Mouse (Mus musculus) intestine, postnatal 0 days (tissue): ENCODE data around the gene Ndufa7. TPM values are rescaled to one million over a fixed set of nuclear protein-coding genes. Genes with fewer than 3 reads are reported as not detected.
"Not testable (repeated sequence)": the region's sequence is repeated elsewhere in the genome, so short reads cannot be mapped to it uniquely, and the experiment has no call there.

Source experiments
- ATAC-seq: fragments of 200-750 bp; cut with Nextera tagmentation; 2 replicates; pipeline ENCODE4 v1.8.0; 2017; ENCODE audit warnings: mild to moderate bottlenecking, moderate TSS enrichment, moderate library complexity
- H3K27ac ChIP-seq: fragments of 300-500 bp; sonication (generic); 2 replicates; pipeline ENCODE4 v1.5.1; 2014; ENCODE audit warnings: mild to moderate bottlenecking, low read depth, low read length, moderate library complexity
- H3K27me3 ChIP-seq: fragments of 300-500 bp; sonication (generic); replicated peaks from 2 replicates; pipeline ENCODE4 v1.6.1; 2014; ENCODE audit warnings: low read length, mixed read lengths; ENCODE audit not compliant: control insufficient read depth, insufficient read depth
- H3K36me3 ChIP-seq: fragments of 300-500 bp; sonication (generic); 2 replicates; pipeline ENCODE4 v1.6.1; 2014; ENCODE audit warnings: mild to moderate bottlenecking, moderate library complexity; ENCODE audit not compliant: control insufficient read depth, insufficient read depth
- H3K4me1 ChIP-seq: fragments of 300-500 bp; sonication (generic); replicated peaks from 2 replicates; pipeline ENCODE4 v1.6.1; 2014; ENCODE audit warnings: antibody characterized with exemption, low read length, mixed read lengths; ENCODE audit not compliant: control insufficient read depth, insufficient read depth
- H3K4me2 ChIP-seq: fragments of 300-500 bp; sonication (generic); replicated peaks from 2 replicates; pipeline ENCODE4 v1.6.1; 2014; ENCODE audit warnings: low read depth, mild to moderate bottlenecking, moderate library complexity
- H3K4me3 ChIP-seq: fragments of 300-500 bp; sonication (generic); 2 replicates; pipeline ENCODE4 v1.5.1; 2014; ENCODE audit warnings: low read depth, low read length
- H3K9ac ChIP-seq: fragments of 300-500 bp; sonication (generic); 2 replicates; pipeline ENCODE4 v1.6.1; 2014; ENCODE audit warnings: mild to moderate bottlenecking, low read depth, low read length
- H3K9me3 ChIP-seq: fragments of 300-500 bp; sonication (generic); 2 replicates; pipeline ENCODE4 v1.6.1; 2016; ENCODE audit warnings: mixed run types; ENCODE audit not compliant: control insufficient read depth
- CTCF ChIP-seq: sonication (generic); IDR thresholded peaks from 2 replicates; pipeline ENCODE4 v1.5.1; 2016; ENCODE audit warnings: low read depth, mild to moderate bottlenecking, control low read depth, antibody characterized with exemption, moderate library complexity
- WGBS: fragments of 180-500 bp; shearing (Covaris S2); extraction: QIAGEN DNeasy Blood & Tissue Kit; methylation state at CpG from one replicate; pipeline ENCODE4 v1.1.7; 2014; 5-methylcytosine and 5-hydroxymethylcytosine counted together
- microRNA-seq: library from miRNA; unstranded; fragments of <30 nt; microRNA quantifications from one replicate; pipeline ENCODE4, GENCODE M21; 2016
- polyA plus RNA-seq: library from polyadenylated mRNA; unstranded; fragments of >200 nt; fragmentation: Nextera tagmentation; extraction: Ambion mirVana; gene quantifications from 2 replicates; pipeline ENCODE4 v1.2.1, GENCODE M21; 2015

Gene Ndufa7
- polyA plus RNA-seq, 1 experiment from 2014 or later, result 513 TPM

DNA sequence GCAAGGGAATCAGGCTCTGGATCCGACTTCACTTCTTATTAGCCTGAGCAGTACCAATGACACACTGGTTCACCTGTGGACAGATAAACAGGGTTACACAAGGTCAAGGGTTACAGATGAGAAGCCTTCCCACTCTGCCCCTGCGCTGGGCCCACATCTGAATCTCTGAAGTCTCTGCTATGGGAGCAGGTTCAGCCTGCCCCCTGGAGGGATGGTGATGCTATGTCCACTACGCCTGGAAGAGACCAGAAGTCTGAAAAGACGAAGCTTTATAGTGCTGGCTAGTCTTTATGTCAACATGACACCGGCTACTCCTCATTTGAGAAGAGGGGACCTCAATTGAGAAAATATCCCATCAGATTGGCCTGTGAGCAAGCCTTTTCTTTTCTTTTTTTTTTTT, 51.4 kb downstream of the Ndufa7 start:
- H3K4me1 ChIP-seq, H3K27ac ChIP-seq, H3K4me3 ChIP-seq, ATAC-seq, H3K9ac ChIP-seq, H3K4me2 ChIP-seq, H3K27me3 ChIP-seq, H3K9me3 ChIP-seq: not testable (repeated sequence)
- TF ChIP-seq CTCF, result peak; percentile 56
- peaks cover 14% of the 10 kb centered on the region; the same call in 1 of the 2 replicates for H3K36me3 ChIP-seq
- 68% methylated on average over 5 of the region's 5 CpGs for WGBS

DNA sequence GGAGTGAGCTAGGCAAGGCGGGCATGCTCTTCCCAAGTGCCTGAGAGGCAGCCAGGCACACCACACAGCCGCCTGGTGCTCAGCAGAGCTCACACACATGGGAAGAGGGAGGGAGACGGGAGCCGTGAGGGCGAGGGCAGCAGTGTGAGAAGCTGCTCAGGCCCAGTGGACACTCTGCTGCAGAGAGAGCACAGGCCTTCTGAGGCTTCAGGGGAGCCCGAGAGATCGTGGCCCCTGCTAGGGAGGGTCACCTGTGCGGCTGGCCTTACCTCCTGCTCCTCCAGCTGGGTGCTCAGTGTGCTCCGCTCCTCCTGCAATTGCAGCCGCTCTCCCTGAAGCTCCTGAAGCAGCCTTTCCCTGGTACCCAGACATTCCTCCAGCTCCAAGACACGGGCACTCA, 59.9 kb downstream of the Ndufa7 start:
- H3K4me3 ChIP-seq, H3K27me3 ChIP-seq, ATAC-seq, H3K27ac ChIP-seq, H3K4me1 ChIP-seq, H3K9me3 ChIP-seq, H3K9ac ChIP-seq, H3K4me2 ChIP-seq: not testable (repeated sequence)
- 95% methylated on average over 10 of the region's 11 CpGs for WGBS
- H3K36me3 ChIP-seq, result peaks cover 11% of the 10 kb centered on the region; the same call in 1 of the 2 replicates

DNA sequence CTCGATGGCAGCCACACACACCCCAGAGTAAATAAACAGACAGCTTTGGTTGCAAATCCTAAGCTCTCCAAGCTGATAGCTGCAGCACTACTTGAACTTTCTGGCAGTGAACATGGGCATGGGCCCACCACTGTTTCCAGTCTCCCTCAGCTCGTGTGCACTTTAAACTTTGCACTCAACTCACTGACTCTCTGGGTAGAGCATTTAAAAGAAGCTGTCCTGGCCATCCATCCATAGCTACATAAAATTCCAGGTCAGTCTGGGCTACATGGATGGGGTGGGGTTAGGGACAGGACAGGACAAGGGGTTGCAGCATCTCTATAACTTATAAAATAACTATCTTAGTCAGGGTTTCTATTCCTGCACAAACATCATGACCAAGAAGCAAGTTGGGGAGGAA, 63.4 kb downstream of the Ndufa7 start:
- not testable (repeated sequence) for H3K4me1 ChIP-seq, H3K36me3 ChIP-seq, H3K27ac ChIP-seq, H3K27me3 ChIP-seq, H3K9me3 ChIP-seq, ATAC-seq, H3K4me3 ChIP-seq, H3K9ac ChIP-seq, H3K4me2 ChIP-seq
- WGBS, result 17% methylated on average over 2 of the region's 2 CpGs

Small RNAs within 50 kb of the gene (microRNA-seq; reads per million reads assigned to microRNA genes)
- not detected for gene Gm27740

Other genes starting within 250 kb of the Ndufa7 start
- 19.0 and 19.4 TPM in 2 replicates for gene Zfp414, start 195.5 kb upstream of the Ndufa7 start, polyA plus RNA-seq
- 0.25 and 0.39 TPM in 2 replicates for gene Pram1, start 186.5 kb upstream of the Ndufa7 start, polyA plus RNA-seq
- gene Hnrnpm, start 137.7 kb upstream of the Ndufa7 start, polyA plus RNA-seq, result 145 and 152 TPM in 2 replicates
- gene March2, start 105.9 kb upstream of the Ndufa7 start, polyA plus RNA-seq, result 51.2 and 56.0 TPM in 2 replicates
- 157 and 160 TPM in 2 replicates for gene Rab11b, start 64.0 kb upstream of the Ndufa7 start, polyA plus RNA-seq
- gene Angptl4, start 42.7 kb upstream of the Ndufa7 start, polyA plus RNA-seq, result 26.7 and 33.5 TPM in 2 replicates
- gene Kank3, start 14.1 kb upstream of the Ndufa7 start, polyA plus RNA-seq, result 14.8 and 14.9 TPM in 2 replicates
- gene Rps28, start within 50 bp of the Ndufa7 start, polyA plus RNA-seq, result 831 and 858 TPM in 2 replicates
- gene Cd320, start 18.5 kb downstream of the Ndufa7 start, polyA plus RNA-seq, result 16.8 and 17.6 TPM in 2 replicates
- gene Gm7029, start 49.3 kb downstream of the Ndufa7 start, polyA plus RNA-seq, result not detected in 2 replicates
- gene Kifc1, start 66.1 kb downstream of the Ndufa7 start, polyA plus RNA-seq, result 1.7 and 1.9 TPM in 2 replicates
- gene Platr17, start 80.6 kb downstream of the Ndufa7 start, polyA plus RNA-seq, result 0.25 and 0.31 TPM in 2 replicates
- 20.6 and 22.6 TPM in 2 replicates for gene Daxx, start 84.8 kb downstream of the Ndufa7 start, polyA plus RNA-seq
- gene Tapbp, start 91.3 kb downstream of the Ndufa7 start, polyA plus RNA-seq, result 102 and 110 TPM in 2 replicates
- gene Zbtb22, start 91.3 kb downstream of the Ndufa7 start, polyA plus RNA-seq, result 11.1 and 12.9 TPM in 2 replicates
- gene Rgl2, start 105.0 kb downstream of the Ndufa7 start, polyA plus RNA-seq, result 10.8 and 11.6 TPM in 2 replicates
- 111 and 116 TPM in 2 replicates for gene Pfdn6, start 115.8 kb downstream of the Ndufa7 start, polyA plus RNA-seq
- gene Wdr46, start 116.1 kb downstream of the Ndufa7 start, polyA plus RNA-seq, result 10.6 and 11.2 TPM in 2 replicates
- 14.0 and 15.0 TPM in 2 replicates for gene B3galt4, start 126.9 kb downstream of the Ndufa7 start, polyA plus RNA-seq
- gene Vps52, start 131.2 kb downstream of the Ndufa7 start, polyA plus RNA-seq, result 23.5 and 25.5 TPM in 2 replicates
- gene Rps18, start 131.4 kb downstream of the Ndufa7 start, polyA plus RNA-seq, result 1,060 and 1,067 TPM in 2 replicates
- 896 and 933 TPM in 2 replicates for gene H2-K1, start 175.8 kb downstream of the Ndufa7 start, polyA plus RNA-seq
- gene Ring1, start 200.1 kb downstream of the Ndufa7 start, polyA plus RNA-seq, result 9.1 and 10.1 TPM in 2 replicates
- gene H2-Ke6, start 203.5 kb downstream of the Ndufa7 start, polyA plus RNA-seq, result 59.8 and 67.1 TPM in 2 replicates
- gene Slc39a7, start 207.1 kb downstream of the Ndufa7 start, polyA plus RNA-seq, result 99.1 and 99.5 TPM in 2 replicates
- 19.5 and 22.1 TPM in 2 replicates for gene Rxrb, start 207.2 kb downstream of the Ndufa7 start, polyA plus RNA-seq
- gene Col11a2, start 214.9 kb downstream of the Ndufa7 start, polyA plus RNA-seq, result 0.13 and 0.21 TPM in 2 replicates